Mouse (Mus musculus) ES-E14 (cell line): ENCODE data around the gene Paf1. TPM values are rescaled to one million over a fixed set of nuclear protein-coding genes. Genes with fewer than 3 reads are reported as not detected.

ENCODE experiments used
- DNase-seq: peaks from one replicate; pipeline ENCODE4 v3.0.0-alpha.2; 2013; ENCODE audit warnings: low read depth, low spot score
- H3K27ac ChIP-seq: 2 replicates; pipeline ENCODE4 v1.5.1; 2012; ENCODE audit warnings: low read depth, mild to moderate bottlenecking, low read length, moderate library complexity, mixed read lengths; ENCODE audit not compliant: poor library complexity, insufficient read depth, severe bottlenecking
- H3K36me3 ChIP-seq: 2 replicates; pipeline ENCODE4 v1.6.1; 2012; ENCODE audit warnings: mild to moderate bottlenecking, low read length, moderate library complexity, mixed read lengths; ENCODE audit not compliant: control insufficient read depth, poor library complexity, insufficient read depth, severe bottlenecking
- H3K4me1 ChIP-seq, 2 experiments: fragments of 150-350 bp in 1 of 2; sonication (generic) in 1 of 2; 2 replicates each; pipeline ENCODE4 v1.6.1; 2012; ENCODE audit warnings: low read length in 2 of 2, mild to moderate bottlenecking in 1 of 2, mixed read lengths in 1 of 2; ENCODE audit not compliant: control insufficient read depth in 2 of 2, insufficient read depth in 2 of 2, poor library complexity in 1 of 2
- H3K4me3 ChIP-seq, 2 experiments: fragments of 150-350 bp in 1 of 2; sonication (generic) in 1 of 2; 2 replicates each; pipeline ENCODE4 v1.5.1; 2012; ENCODE audit warnings: low read length in 2 of 2, low read depth in 1 of 2, mild to moderate bottlenecking in 1 of 2, mixed read lengths in 1 of 2; ENCODE audit not compliant: insufficient read depth in 1 of 2, poor library complexity in 1 of 2, severe bottlenecking in 1 of 2
- H3K9ac ChIP-seq: 2 replicates; pipeline ENCODE4 v1.6.1; 2012; ENCODE audit warnings: low read depth, mild to moderate bottlenecking, low read length, mixed read lengths; ENCODE audit not compliant: poor library complexity, insufficient read depth, severe bottlenecking
- H3K9me3 ChIP-seq: fragments of 150-350 bp; sonication (generic); 2 replicates; pipeline ENCODE4 v1.6.1; 2012; ENCODE audit warnings: low read depth, mild to moderate bottlenecking, low read length; ENCODE audit not compliant: control insufficient read depth, insufficient read depth
- CHD2 ChIP-seq: IDR thresholded peaks from 2 replicates; pipeline ENCODE4 v1.6.1; 2014; ENCODE audit warnings: mild to moderate bottlenecking, low read depth, low read length, inconsistent platforms
- HCFC1 ChIP-seq: IDR thresholded peaks from 2 replicates; pipeline ENCODE4 v1.6.1; 2012; ENCODE audit warnings: low read length, inconsistent platforms, borderline replicate concordance; ENCODE audit not compliant: insufficient read depth
- MAFK ChIP-seq: IDR thresholded peaks from 2 replicates; pipeline ENCODE4 v1.6.1; 2014; ENCODE audit warnings: mild to moderate bottlenecking, low read depth, low read length, inconsistent platforms; ENCODE audit not compliant: insufficient read depth
- ZC3H11A ChIP-seq: IDR thresholded peaks from 2 replicates; pipeline ENCODE4 v1.6.1; 2012; ENCODE audit warnings: low read depth, mild to moderate bottlenecking, inconsistent platforms, low read length, borderline replicate concordance
- ZNF384 ChIP-seq: IDR thresholded peaks from 2 replicates; pipeline ENCODE4 v1.6.1; 2012; ENCODE audit warnings: low read depth, low read length, inconsistent platforms
- in situ Hi-C, 2 experiments: fragments of 600-800 bp; cut with MboI; formaldehyde crosslinking; loops; one replicate each; pipeline ENCODE4 v1.15.1; 2025; ENCODE audit warnings: low sequenced_read_pairs in 2 of 2, inconsistent platforms in 1 of 2; ENCODE audit not compliant: unreplicated experiment in 2 of 2
- total RNA-seq: library from RNA; depleted of rRNA; stranded (reverse); fragments of 300-350 nt; gene quantifications from 2 replicates; pipeline ENCODE4 v1.2.3, GENCODE M21; 2012

Paf1 gene
- total RNA-seq, 1 experiment = 83.9 TPM

DNA sequence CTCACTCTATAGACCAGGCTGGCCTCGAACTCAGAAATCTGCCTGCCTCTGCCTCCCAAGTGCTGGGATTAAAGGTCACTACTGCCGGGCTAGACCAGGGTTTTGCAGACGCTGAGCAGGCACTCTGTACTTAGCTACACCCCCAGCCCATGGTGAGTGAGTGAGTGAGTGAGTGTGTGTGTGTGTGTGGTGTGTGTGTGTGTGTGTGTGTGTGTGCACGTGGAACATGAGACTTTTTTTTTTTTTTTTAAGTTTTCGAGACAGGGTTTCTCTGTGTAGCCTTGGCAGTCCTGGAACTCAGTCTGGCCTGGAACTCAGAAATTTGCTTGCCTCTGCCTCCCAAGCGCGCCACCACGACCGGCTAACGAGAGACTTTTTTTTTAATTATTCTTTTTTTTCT lies 18.1 kb upstream of the Paf1 start:
- Histone ChIP-seq H3K9ac (no peak overlapping the region), H3K4me1 (peaks cover 0 to 13% of the 10 kb centered on the region in 2 experiments; a peak in 2 of 4 replicates), H3K9me3 (no peaks in the 10 kb centered on the region), H3K27ac (no peak overlapping the region; the same call in 1 of the 2 replicates), H3K36me3 (peaks cover 13% of the 10 kb centered on the region), H3K4me3 (no peak overlapping the region; a peak in 1 of 4 replicates)
- in situ Hi-C loops = no loop called here
- no peak for DNase-seq
- TF ChIP-seq HCFC1 (no peak), ZC3H11A (no peak), ZNF384 (no peak), MAFK (no peak), CHD2 (no peak)

GRCm38 (mm10) chr7:28375176-28375921 lies 17.4 kb upstream of the Paf1 start:
- Histone ChIP-seq H3K9ac (peak overlapping the region; percentile 81), H3K9me3 (no peaks in the 10 kb centered on the region), H3K4me3 (peak overlapping the region; percentile 59 to 87), H3K27ac (peak overlapping the region; percentile 91), H3K4me1 (peaks cover 0 to 14% of the 10 kb centered on the region in 2 experiments; a peak in 2 of 4 replicates), H3K36me3 (peaks cover 10% of the 10 kb centered on the region)
- peak; percentile 95 for DNase-seq
- in situ Hi-C loops = no loop called here
- TF ChIP-seq ZNF384 (no peak), HCFC1 (no peak), ZC3H11A (no peak), CHD2 (no peak), MAFK (no peak)

- no peak for DNase-seq
- peak overlapping the region; percentile 81 for H3K9ac ChIP-seq
- 0 out of 2 replicates have a peak, but pooled peaks have one; percentile 12 for TF ChIP-seq CHD2
- no peak for TF ChIP-seq ZC3H11A
- 0 out of 2 replicates have a peak, but pooled peaks have one; percentile 11 for TF ChIP-seq HCFC1
- no peak for TF ChIP-seq ZNF384
- no peak for TF ChIP-seq MAFK
- H3K36me3 ChIP-seq = peaks cover 10% of the 10 kb centered on the region
- peak overlapping the region; percentile 59 to 87 for H3K4me3 ChIP-seq
- peak overlapping the region; percentile 91 for H3K27ac ChIP-seq
- no peaks in the 10 kb centered on the region for H3K9me3 ChIP-seq
- peaks cover 5 to 13% of the 10 kb centered on the region in 2 experiments; a peak in 2 of 4 replicates for H3K4me1 ChIP-seq
- in situ Hi-C loops = no loop called here
Observed at GRCm38 (mm10) chr7:28376011-28376771, 16.6 kb upstream of the Paf1 start.

DNA sequence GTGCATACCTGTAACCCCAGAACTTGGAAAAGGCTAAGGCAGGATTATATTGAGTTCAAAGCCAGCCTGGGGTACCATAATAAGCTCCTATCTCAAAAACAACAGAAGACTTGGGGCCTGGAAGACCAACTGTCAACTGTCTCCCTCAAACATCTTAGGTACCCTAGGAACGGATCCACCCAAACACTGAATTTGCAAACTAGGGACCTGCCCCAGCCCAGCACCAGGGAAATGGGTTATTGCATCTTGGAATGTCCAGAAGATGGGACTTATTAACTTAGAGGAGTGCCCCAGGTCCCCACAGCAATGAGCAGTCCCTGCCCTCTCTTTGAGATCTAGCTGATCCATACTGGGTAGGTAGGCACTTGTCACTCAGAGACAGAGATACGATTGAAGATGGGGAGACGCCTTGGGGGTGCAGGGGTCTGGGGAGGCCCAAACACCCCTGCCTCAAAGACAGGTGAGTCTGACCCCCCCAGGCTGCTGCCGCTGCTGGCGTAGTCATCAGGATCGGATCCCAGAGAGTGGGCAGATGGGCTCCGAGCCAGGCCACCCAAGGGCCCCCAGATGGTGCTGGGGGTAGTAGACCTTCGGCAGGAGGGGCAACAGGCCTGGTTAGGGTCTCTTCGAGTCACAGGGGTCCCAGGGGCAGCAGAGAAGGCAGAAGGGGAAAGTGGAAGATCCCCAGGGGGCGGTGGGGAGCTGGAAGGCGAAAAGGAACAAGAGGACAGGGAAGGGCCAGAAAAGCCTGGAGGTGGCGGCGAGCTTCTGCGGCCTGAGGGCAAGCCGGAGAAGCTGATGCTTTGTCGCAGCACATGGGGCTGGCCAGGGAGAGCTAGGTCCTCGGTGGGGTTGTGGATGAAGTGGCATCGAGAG lies 15.3 kb upstream of the Paf1 start:
- Histone ChIP-seq H3K9me3 (no peaks in the 10 kb centered on the region), H3K36me3 (peaks cover 10% of the 10 kb centered on the region), H3K4me1 (peaks cover 10 to 20% of the 10 kb centered on the region in 2 experiments; a peak in 2 of 4 replicates), H3K9ac (peak overlapping the region; percentile 85), H3K4me3 (peak overlapping the region; percentile 76 to 87), H3K27ac (peak overlapping the region; percentile 17; the same call in 1 of the 2 replicates)
- no peak for DNase-seq
- in situ Hi-C loops = no loop called here
- TF ChIP-seq ZNF384 = no peak
- TF ChIP-seq MAFK = no peak
- no peak for TF ChIP-seq CHD2
- TF ChIP-seq HCFC1 = no peak
- no peak for TF ChIP-seq ZC3H11A
